Mouse (Mus musculus): ENCODE measurements around the gene Sap30l.

DNA sequence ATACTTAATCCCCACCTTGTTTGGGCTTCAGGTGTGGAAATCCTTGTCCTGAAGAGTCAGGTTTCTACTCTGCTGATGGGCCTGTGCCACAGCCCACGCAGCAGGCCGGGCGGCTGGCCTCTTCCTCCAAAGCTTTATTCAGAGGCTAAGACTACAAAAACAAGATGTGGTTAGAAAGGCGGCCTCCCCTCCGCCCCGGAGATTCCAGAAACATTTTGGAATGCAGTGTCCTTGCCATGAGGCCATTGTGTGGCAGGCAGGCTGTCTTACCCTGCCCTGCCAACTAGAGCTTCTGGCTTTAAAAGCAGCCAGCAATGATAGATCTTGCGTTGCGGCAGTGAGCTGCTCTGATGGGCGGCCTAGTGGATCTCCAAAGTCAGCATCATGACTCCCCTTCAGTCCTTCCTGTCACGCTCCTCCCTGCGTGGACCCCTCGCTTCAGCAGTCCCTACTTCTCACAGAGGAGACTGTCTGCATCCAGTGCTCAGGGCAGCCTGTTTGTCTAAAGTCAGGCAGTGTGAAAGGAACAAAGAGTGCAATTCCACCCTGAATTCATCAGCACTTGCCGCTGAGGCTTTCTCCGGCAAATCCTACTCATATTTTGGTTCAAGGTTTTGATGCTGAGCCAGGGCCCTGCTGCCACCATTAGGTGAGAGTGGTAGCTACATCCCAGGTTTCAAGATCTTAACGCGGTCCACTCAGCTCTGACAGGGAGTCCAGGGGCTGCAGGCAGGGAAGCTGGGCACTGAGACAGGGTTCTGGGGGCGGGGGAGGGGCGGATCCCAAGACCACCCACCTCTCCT, 14.6 kb upstream of the Sap30l start:
- TF ChIP-seq CTCF (IDR thresholded peaks at IDR 0.05; ENCODE audit: extremely low read depth, insufficient read length, insufficient replicate concordance, low read depth, low read length) (no peak), POLR2A (IDR thresholded peaks at IDR 0.05; ENCODE audit: low read depth, low read length) (no peak)

Measured in small intestine, adult 2 months (tissue).